Mouse (Mus musculus): ENCODE measurements around the gene Tmc3.

DNA sequence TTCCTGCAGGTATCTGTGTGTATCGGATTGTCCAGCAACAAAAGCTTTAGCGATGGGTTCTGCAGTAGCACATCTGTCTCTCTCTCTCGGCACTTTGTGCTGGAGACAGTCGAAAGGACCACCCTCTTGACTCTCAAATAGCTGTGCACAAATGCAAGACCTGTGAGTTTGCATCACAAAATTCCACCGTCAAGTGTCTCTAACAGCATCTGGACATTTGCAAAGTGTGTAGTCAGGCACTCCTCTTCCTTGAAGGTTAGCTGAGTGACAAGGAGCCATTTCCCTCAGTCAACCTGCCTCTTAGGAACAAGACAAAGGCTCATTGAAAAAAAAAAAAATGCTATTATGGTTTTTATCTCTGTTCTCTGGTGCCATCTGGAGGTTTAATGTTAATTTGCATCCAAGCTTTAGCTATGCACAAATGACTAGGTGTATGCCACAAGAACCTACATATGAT is 34.7 kb upstream of the Tmc3 start:
- TF ChIP-seq CTCF (IDR thresholded peaks at IDR 0.05; ENCODE audit: extremely low read depth, insufficient read length, insufficient replicate concordance, low read depth, low read length) (no peak), POLR2A (IDR thresholded peaks at IDR 0.05; ENCODE audit: low read depth, low read length) (no peak)

Measured in small intestine, adult 2 months (tissue).